Mouse (Mus musculus): ENCODE data around the gene Pfpl. TPM values are rescaled to one million over a fixed set of nuclear protein-coding genes. Genes with fewer than 3 reads are reported as not detected.

Pfpl gene
- polyA plus RNA-seq, 1 experiment from 2014 or later = not detected

GRCm38 (mm10) chr19:12462851-12463721 lies 35.4 kb downstream of the Pfpl start:
- POLR2A ChIA-PET = interaction anchor here (1.0 to 1.3 kb wide), 2 partner anchors 26 to 39 kb away, joined by 3 to 4 read pairs; no protein-coding TSS in a partner anchor
- TF ChIP-seq CTCF (IDR thresholded peaks at IDR 0.05) = no peak
- DNase-seq (ENCODE audit: low read depth, low spot score) = no peak
- in situ Hi-C loops (cut with MboI; ENCODE audit: low pct_unique_long_range_greater_than_20kb) = no loop called here
- no peaks in the 10 kb centered on the region for H3K27me3 ChIP-seq
- ATAC-seq = no peak
- CTCF ChIA-PET = interaction anchor here (0.9 to 3.9 kb wide), 11 partner anchors 18 to 130 kb away, joined by 3 to 54 read pairs (median 4); partner anchors contain the start of gene Dtx4

- POLR2A ChIA-PET = interaction anchor here (0.9 to 1.0 kb wide), 3 partner anchors 27 to 38 kb away, joined by 3 to 4 read pairs (median 3); partner anchors contain the start of gene Dtx4
- no peaks in the 10 kb centered on the region for H3K27me3 ChIP-seq
- TF ChIP-seq CTCF (IDR thresholded peaks at IDR 0.05) = no peak
- ATAC-seq (peak; percentile 53), DNase-seq (ENCODE audit: low read depth, low spot score) (no peak)
- in situ Hi-C loops (cut with MboI; ENCODE audit: low pct_unique_long_range_greater_than_20kb) = no loop called here
- CTCF ChIA-PET = interaction anchor here (1.3 to 3.9 kb wide), 9 partner anchors 19 to 129 kb away, joined by 3 to 54 read pairs (median 7); partner anchors contain the start of gene Dtx4
Observed at GRCm38 (mm10) chr19:12463722-12464035, 36.0 kb downstream of the Pfpl start.

- POLR2A ChIA-PET = interaction anchor here (0.5 to 1.0 kb wide), 5 partner anchors 19 to 170 kb away, joined by 3 to 4 read pairs (median 3); partner anchors contain the start of gene Dtx4
- in situ Hi-C loops (cut with MboI; ENCODE audit: low pct_unique_long_range_greater_than_20kb) = no loop called here
Observed at GRCm38 (mm10) chr19:12464127-12464526, 36.4 kb downstream of the Pfpl start.

GRCm38 (mm10) chr19:12464674-12465073 lies 37.0 kb downstream of the Pfpl start:
- no peak for TF ChIP-seq CTCF (IDR thresholded peaks at IDR 0.05)
- no peaks in the 10 kb centered on the region for H3K27me3 ChIP-seq
- in situ Hi-C loops (cut with MboI; ENCODE audit: low pct_unique_long_range_greater_than_20kb) = loop anchor here (5.0 kb wide), 2 partner anchors 32 to 38 kb away; partner anchors contain the start of gene Dtx4
- ChIA-PET POLR2A (interaction anchor here (0.5 to 1.0 kb wide), 4 partner anchors 20 to 169 kb away, joined by 3 read pairs; partner anchors contain the start of gene Dtx4), CTCF (interaction anchor here (0.9 to 3.9 kb wide), 7 partner anchors 20 to 127 kb away, joined by 3 to 54 read pairs (median 8); partner anchors contain the start of gene Dtx4)
- ATAC-seq (no peak), DNase-seq (ENCODE audit: low read depth, low spot score) (no peak)

More at GRCm38 (mm10) chr19:12464127-12464526, 36.4 kb downstream of the Pfpl start:
- no peak for TF ChIP-seq CTCF (IDR thresholded peaks at IDR 0.05)
- H3K27me3 ChIP-seq = no peaks in the 10 kb centered on the region
- no peak for ATAC-seq
- DNase-seq (ENCODE audit: low read depth, low spot score) = no peak
- CTCF ChIA-PET = interaction anchor here (0.9 to 3.9 kb wide), 10 partner anchors 19 to 129 kb away, joined by 3 to 54 read pairs (median 6); partner anchors contain the start of gene Dtx4

GRCm38 (mm10) chr19:12465530-12466144 lies 37.9 kb downstream of the Pfpl start:
- POLR2A ChIA-PET = no interaction called here
- ATAC-seq = no peak
- in situ Hi-C loops (cut with MboI; ENCODE audit: low pct_unique_long_range_greater_than_20kb) = loop anchor here (5.0 kb wide), 2 partner anchors 33 to 37 kb away; partner anchors contain the start of gene Dtx4
- CTCF ChIA-PET = interaction anchor here (1.3 to 10.7 kb wide), 7 partner anchors 15 to 126 kb away, joined by 3 to 119 read pairs (median 5); partner anchors contain the start of gene Dtx4
- H3K27me3 ChIP-seq = no peaks in the 10 kb centered on the region
- no peak for TF ChIP-seq CTCF (IDR thresholded peaks at IDR 0.05)
- DNase-seq (ENCODE audit: low read depth, low spot score) = no peak

- CTCF ChIA-PET = interaction anchor here (1.0 to 10.7 kb wide), 9 partner anchors 9 to 126 kb away, joined by 3 to 119 read pairs (median 4); partner anchors contain the start of gene Dtx4
- ATAC-seq (peak; percentile 52), DNase-seq (ENCODE audit: low read depth, low spot score) (no peak)
- TF ChIP-seq CTCF (IDR thresholded peaks at IDR 0.05) = peak; percentile 91
- H3K27me3 ChIP-seq = no peaks in the 10 kb centered on the region
- in situ Hi-C loops (cut with MboI; ENCODE audit: low pct_unique_long_range_greater_than_20kb) = loop anchor here (5.0 kb wide), 2 partner anchors 34 to 36 kb away; partner anchors contain the start of gene Dtx4
- POLR2A ChIA-PET = no interaction called here
Observed at GRCm38 (mm10) chr19:12466204-12466603, 38.5 kb downstream of the Pfpl start.

- ChIA-PET POLR2A (interaction anchor here (1.8 kb wide), 1 partner anchor 34 kb away, joined by 8 read pairs; the partner anchor contains the start of gene Dtx4), CTCF (interaction anchor here (1.0 to 10.7 kb wide), 5 partner anchors 8 to 125 kb away, joined by 3 to 119 read pairs (median 3); partner anchors contain the start of gene Dtx4)
- DNase-seq (ENCODE audit: low read depth, low spot score) (no peak), ATAC-seq (no peak)
- in situ Hi-C loops (cut with MboI; ENCODE audit: low pct_unique_long_range_greater_than_20kb) = loop anchor here (5.0 kb wide), 2 partner anchors 35 kb away; partner anchors contain the start of gene Dtx4
- TF ChIP-seq CTCF (IDR thresholded peaks at IDR 0.05) = peak; percentile 79
- no peaks in the 10 kb centered on the region for H3K27me3 ChIP-seq
Observed at GRCm38 (mm10) chr19:12467436-12467835, 39.7 kb downstream of the Pfpl start.

GRCm38 (mm10) chr19:12471866-12472265 lies 44.2 kb downstream of the Pfpl start:
- no peak for ATAC-seq
- DNase-seq (ENCODE audit: low read depth, low spot score) = no peak
- in situ Hi-C loops (cut with MboI; ENCODE audit: low pct_unique_long_range_greater_than_20kb) = no loop called here
- H3K27me3 ChIP-seq = no peaks in the 10 kb centered on the region
- POLR2A ChIA-PET = no interaction called here
- TF ChIP-seq CTCF (IDR thresholded peaks at IDR 0.05) = no peak
- CTCF ChIA-PET = interaction anchor here (1.1 to 10.7 kb wide), 3 partner anchors 23 to 28 kb away, joined by 3 to 119 read pairs (median 3); partner anchors contain the start of gene Dtx4

- no peak for TF ChIP-seq CTCF (IDR thresholded peaks at IDR 0.05)
- ChIA-PET POLR2A (interaction anchor here (0.6 to 1.4 kb wide), 2 partner anchors 15 to 121 kb away, joined by 4 to 5 read pairs; no protein-coding TSS in a partner anchor), CTCF (interaction anchor here (1.1 to 10.7 kb wide), 4 partner anchors 16 to 27 kb away, joined by 3 to 119 read pairs (median 8); partner anchors contain the start of gene Dtx4)
- DNase-seq (ENCODE audit: low read depth, low spot score) = no peak
- ATAC-seq = no peak
- H3K27me3 ChIP-seq = no peaks in the 10 kb centered on the region
- in situ Hi-C loops (cut with MboI; ENCODE audit: low pct_unique_long_range_greater_than_20kb) = no loop called here
Observed at GRCm38 (mm10) chr19:12472381-12472976, 44.8 kb downstream of the Pfpl start.
